Mouse (Mus musculus): ENCODE data around the gene Sncg. TPM values are rescaled to one million over a fixed set of nuclear protein-coding genes. Genes with fewer than 3 reads are reported as not detected.

The Sncg gene
- polyA plus RNA-seq, 1 experiment from 2014 or later = 11.2 TPM

- no peak overlapping the region for H3K9ac ChIP-seq
- no peak for ATAC-seq (replicated peaks; ENCODE audit: low FRiP score)
- H3K27ac ChIP-seq = no peak overlapping the region
- H3K4me3 ChIP-seq (replicated peaks) = no peak overlapping the region
- H3K4me1 ChIP-seq = peaks cover 8% of the 10 kb centered on the region
- H3K27me3 ChIP-seq = no peaks in the 10 kb centered on the region
- H3K4me2 ChIP-seq = no peak overlapping the region
- no peaks in the 10 kb centered on the region for H3K9me3 ChIP-seq (replicated peaks)
- 61% methylated on average over 3 of the region's 3 CpGs for WGBS
- no peaks in the 10 kb centered on the region for H3K36me3 ChIP-seq
These were observed 22.9 kb downstream of the Sncg start for GRCm38 (mm10) chr14:34351660-34352059.

GRCm38 (mm10) chr14:34349007-34349406 is 25.6 kb downstream of the Sncg start:
- Histone ChIP-seq H3K4me2 (no peak overlapping the region), H3K27me3 (no peaks in the 10 kb centered on the region), H3K27ac (no peak overlapping the region), H3K4me1 (peaks cover 4% of the 10 kb centered on the region; the same call in 1 of the 2 replicates), H3K36me3 (peaks cover 9% of the 10 kb centered on the region), H3K9me3 (replicated peaks) (no peaks in the 10 kb centered on the region), H3K4me3 (replicated peaks) (no peak overlapping the region), H3K9ac (no peak overlapping the region)
- no peak for ATAC-seq (replicated peaks; ENCODE audit: low FRiP score)
- 85% methylated on average over 8 of the region's 8 CpGs for WGBS

GRCm38 (mm10) chr14:34348301-34348700 is 26.3 kb downstream of the Sncg start:
- WGBS = 76% methylated on average over 7 of the region's 7 CpGs
- Histone ChIP-seq H3K9ac (no peak overlapping the region), H3K27me3 (no peaks in the 10 kb centered on the region), H3K4me2 (no peak overlapping the region), H3K9me3 (replicated peaks) (no peaks in the 10 kb centered on the region), H3K27ac (no peak overlapping the region), H3K36me3 (peaks cover 13% of the 10 kb centered on the region), H3K4me3 (replicated peaks) (no peak overlapping the region), H3K4me1 (peaks cover 4% of the 10 kb centered on the region; the same call in 1 of the 2 replicates)
- ATAC-seq (replicated peaks; ENCODE audit: low FRiP score) = no peak

- no peak for ATAC-seq (replicated peaks; ENCODE audit: low FRiP score)
- Histone ChIP-seq H3K27me3 (no peaks in the 10 kb centered on the region), H3K27ac (no peak overlapping the region), H3K9ac (no peak overlapping the region), H3K4me2 (no peak overlapping the region), H3K36me3 (peaks cover 25% of the 10 kb centered on the region), H3K4me3 (replicated peaks) (no peak overlapping the region), H3K4me1 (no peaks in the 10 kb centered on the region), H3K9me3 (replicated peaks) (no peaks in the 10 kb centered on the region)
- 94% methylated on average over 5 of the region's 5 CpGs for WGBS
These were observed 27.5 kb downstream of the Sncg start for GRCm38 (mm10) chr14:34347084-34347483.

GRCm38 (mm10) chr14:34345771-34346566 is 28.6 kb downstream of the Sncg start:
- Histone ChIP-seq H3K27me3 (no peaks in the 10 kb centered on the region), H3K4me3 (replicated peaks) (no peak overlapping the region), H3K27ac (no peak overlapping the region), H3K4me1 (no peaks in the 10 kb centered on the region), H3K36me3 (peaks cover 37% of the 10 kb centered on the region), H3K9me3 (replicated peaks) (no peaks in the 10 kb centered on the region), H3K9ac (no peak overlapping the region), H3K4me2 (no peak overlapping the region)
- WGBS = 53% methylated on average over 12 of the region's 12 CpGs
- ATAC-seq (replicated peaks; ENCODE audit: low FRiP score) = no peak; the same call in 1 of the 2 replicates

- 91% methylated on average over 5 of the region's 5 CpGs for WGBS
- peaks cover 51% of the 10 kb centered on the region for H3K36me3 ChIP-seq
These were observed 30.2 kb downstream of the Sncg start for GRCm38 (mm10) chr14:34344361-34344760.

GRCm38 (mm10) chr14:34343078-34343477 is 31.5 kb downstream of the Sncg start:
- ATAC-seq (replicated peaks; ENCODE audit: low FRiP score) = no peak
- WGBS = 91% methylated on average over 4 of the region's 4 CpGs
- no peak overlapping the region for H3K9ac ChIP-seq
- H3K4me1 ChIP-seq = no peaks in the 10 kb centered on the region
- no peak overlapping the region for H3K4me2 ChIP-seq
- H3K27me3 ChIP-seq = no peaks in the 10 kb centered on the region
- no peak overlapping the region for H3K4me3 ChIP-seq (replicated peaks)
- H3K9me3 ChIP-seq (replicated peaks) = no peaks in the 10 kb centered on the region
- H3K36me3 ChIP-seq = peaks cover 64% of the 10 kb centered on the region
- no peak overlapping the region for H3K27ac ChIP-seq

More at GRCm38 (mm10) chr14:34344361-34344760, 30.2 kb downstream of the Sncg start:
- Histone ChIP-seq H3K9ac (no peak overlapping the region), H3K27me3 (no peaks in the 10 kb centered on the region), H3K9me3 (replicated peaks) (no peaks in the 10 kb centered on the region), H3K4me2 (no peak overlapping the region), H3K27ac (no peak overlapping the region), H3K4me3 (replicated peaks) (no peak overlapping the region), H3K4me1 (no peaks in the 10 kb centered on the region)
- no peak for ATAC-seq (replicated peaks; ENCODE audit: low FRiP score)

GRCm38 (mm10) chr14:34341993-34342392 is 32.6 kb downstream of the Sncg start:
- Histone ChIP-seq H3K4me3 (replicated peaks) (no peak overlapping the region), H3K36me3 (peaks cover 75% of the 10 kb centered on the region), H3K9ac (no peak overlapping the region), H3K27me3 (no peaks in the 10 kb centered on the region), H3K4me2 (no peak overlapping the region), H3K4me1 (no peaks in the 10 kb centered on the region), H3K9me3 (replicated peaks) (no peaks in the 10 kb centered on the region), H3K27ac (no peak overlapping the region)
- 94% methylated on average over 4 of the region's 4 CpGs for WGBS
- ATAC-seq (replicated peaks; ENCODE audit: low FRiP score) = no peak

- H3K9me3 ChIP-seq (replicated peaks) = no peaks in the 10 kb centered on the region
- peaks cover 95% of the 10 kb centered on the region for H3K36me3 ChIP-seq
- H3K27me3 ChIP-seq = no peaks in the 10 kb centered on the region
- no peaks in the 10 kb centered on the region for H3K4me1 ChIP-seq
- no peak overlapping the region for H3K4me2 ChIP-seq
- H3K27ac ChIP-seq = no peak overlapping the region
- no peak overlapping the region for H3K4me3 ChIP-seq (replicated peaks)
- ATAC-seq (replicated peaks; ENCODE audit: low FRiP score) = no peak
- 76% methylated on average over 1 of the region's 1 CpGs for whole genome bisulfite sequencing
- H3K9ac ChIP-seq = no peak overlapping the region
These were observed 35.1 kb downstream of the Sncg start for GRCm38 (mm10) chr14:34339446-34339845.

GRCm38 (mm10) chr14:34332476-34332875 is 42.1 kb downstream of the Sncg start:
- Histone ChIP-seq H3K4me2 (no peak overlapping the region), H3K36me3 (peaks cover 89% of the 10 kb centered on the region), H3K27me3 (no peaks in the 10 kb centered on the region), H3K4me1 (no peaks in the 10 kb centered on the region), H3K9ac (no peak overlapping the region), H3K27ac (no peak overlapping the region), H3K4me3 (replicated peaks) (no peak overlapping the region), H3K9me3 (replicated peaks) (no peaks in the 10 kb centered on the region)
- 92% methylated on average over 5 of the region's 5 CpGs for WGBS
- no peak for ATAC-seq (replicated peaks; ENCODE audit: low FRiP score)

GRCm38 (mm10) chr14:34331886-34332285 is 42.7 kb downstream of the Sncg start:
- 89% methylated on average over 3 of the region's 3 CpGs for WGBS
- no peaks in the 10 kb centered on the region for H3K27me3 ChIP-seq
- no peaks in the 10 kb centered on the region for H3K9me3 ChIP-seq (replicated peaks)
- H3K4me2 ChIP-seq = no peak overlapping the region
- no peak overlapping the region for H3K27ac ChIP-seq
- ATAC-seq (replicated peaks; ENCODE audit: low FRiP score) = no peak
- H3K4me1 ChIP-seq = no peaks in the 10 kb centered on the region
- no peak overlapping the region for H3K9ac ChIP-seq
- peaks cover 86% of the 10 kb centered on the region for H3K36me3 ChIP-seq
- H3K4me3 ChIP-seq (replicated peaks) = no peak overlapping the region

GRCm38 (mm10) chr14:34330657-34331158 is 43.9 kb downstream of the Sncg start:
- H3K4me1 ChIP-seq = no peaks in the 10 kb centered on the region
- no peak overlapping the region for H3K4me2 ChIP-seq
- H3K27ac ChIP-seq = no peak overlapping the region
- H3K36me3 ChIP-seq = peaks cover 85% of the 10 kb centered on the region
- H3K9me3 ChIP-seq (replicated peaks) = no peaks in the 10 kb centered on the region
- ATAC-seq (replicated peaks; ENCODE audit: low FRiP score) = no peak
- no peak overlapping the region for H3K9ac ChIP-seq
- 93% methylated on average over 9 of the region's 9 CpGs for WGBS
- no peaks in the 10 kb centered on the region for H3K27me3 ChIP-seq
- H3K4me3 ChIP-seq (replicated peaks) = no peak overlapping the region

Data from kidney, embryonic 15.5 days (tissue).